Mouse (Mus musculus): Measurements from ENCODE around the gene Slc24a1. TPM values are rescaled to one million over a fixed set of nuclear protein-coding genes. Genes with fewer than 3 reads are reported as not detected.

Gene Slc24a1
- polyA plus RNA-seq, 1 experiment from 2014 or later = 0.05 TPM

GRCm38 (mm10) chr9:64956337-64956736, 4.9 kb upstream of the Slc24a1 start:
- no peaks in the 10 kb centered on the region for H3K9me3 ChIP-seq (replicated peaks)
- H3K4me1 ChIP-seq = peaks cover 3% of the 10 kb centered on the region
- peak overlapping the region; percentile 19; the same call in 1 of the 2 replicates for H3K4me2 ChIP-seq (replicated peaks)
- no peak overlapping the region for H3K4me3 ChIP-seq
- H3K27ac ChIP-seq = no peak overlapping the region
- no peak overlapping the region for H3K9ac ChIP-seq
- 29% methylated on average over 12 of the region's 12 CpGs for WGBS
- no peaks in the 10 kb centered on the region for H3K36me3 ChIP-seq
- H3K27me3 ChIP-seq = peaks cover 9% of the 10 kb centered on the region
- ATAC-seq (ENCODE audit: low FRiP score) = no peak

GRCm38 (mm10) chr9:64953190-64953589, 1.8 kb upstream of the Slc24a1 start:
- 86% methylated on average over 7 of the region's 7 CpGs for WGBS
- H3K4me2 ChIP-seq (replicated peaks) = no peak overlapping the region
- H3K27ac ChIP-seq = no peak overlapping the region
- H3K4me1 ChIP-seq = no peaks in the 10 kb centered on the region
- no peaks in the 10 kb centered on the region for H3K9me3 ChIP-seq (replicated peaks)
- no peak overlapping the region for H3K9ac ChIP-seq
- no peak overlapping the region for H3K4me3 ChIP-seq
- H3K36me3 ChIP-seq = no peaks in the 10 kb centered on the region
- peaks cover 17% of the 10 kb centered on the region for H3K27me3 ChIP-seq
- no peak for ATAC-seq (ENCODE audit: low FRiP score)

DNA sequence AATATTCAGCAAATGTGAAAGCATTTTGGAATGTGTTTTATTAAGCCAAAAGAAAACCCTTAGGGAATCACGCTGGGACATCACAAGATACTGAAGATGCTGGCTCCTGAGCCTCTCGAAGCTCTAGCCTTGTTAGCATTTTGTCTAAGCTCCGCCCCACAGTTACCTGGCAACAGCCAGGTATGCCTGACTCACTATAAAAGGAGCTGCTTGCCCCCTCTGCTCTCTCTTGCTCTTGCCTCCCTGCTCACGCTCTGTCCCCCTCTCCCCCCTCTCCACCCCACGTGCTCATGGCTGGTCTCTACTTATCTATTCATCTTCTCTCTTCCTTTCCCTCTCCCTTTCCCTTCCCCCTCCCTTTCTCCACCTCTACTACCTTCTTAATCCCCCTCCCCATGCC, 648 bp upstream of the Slc24a1 start:
- peaks cover 17% of the 10 kb centered on the region for H3K27me3 ChIP-seq
- H3K9ac ChIP-seq = no peak overlapping the region
- H3K36me3 ChIP-seq = no peaks in the 10 kb centered on the region
- WGBS = 16% methylated on average over 5 of the region's 5 CpGs
- ATAC-seq (ENCODE audit: low FRiP score) = no peak
- no peak overlapping the region for H3K4me2 ChIP-seq (replicated peaks)
- H3K4me3 ChIP-seq = no peak overlapping the region
- H3K4me1 ChIP-seq = no peaks in the 10 kb centered on the region
- no peaks in the 10 kb centered on the region for H3K9me3 ChIP-seq (replicated peaks)
- no peak overlapping the region for H3K27ac ChIP-seq

DNA sequence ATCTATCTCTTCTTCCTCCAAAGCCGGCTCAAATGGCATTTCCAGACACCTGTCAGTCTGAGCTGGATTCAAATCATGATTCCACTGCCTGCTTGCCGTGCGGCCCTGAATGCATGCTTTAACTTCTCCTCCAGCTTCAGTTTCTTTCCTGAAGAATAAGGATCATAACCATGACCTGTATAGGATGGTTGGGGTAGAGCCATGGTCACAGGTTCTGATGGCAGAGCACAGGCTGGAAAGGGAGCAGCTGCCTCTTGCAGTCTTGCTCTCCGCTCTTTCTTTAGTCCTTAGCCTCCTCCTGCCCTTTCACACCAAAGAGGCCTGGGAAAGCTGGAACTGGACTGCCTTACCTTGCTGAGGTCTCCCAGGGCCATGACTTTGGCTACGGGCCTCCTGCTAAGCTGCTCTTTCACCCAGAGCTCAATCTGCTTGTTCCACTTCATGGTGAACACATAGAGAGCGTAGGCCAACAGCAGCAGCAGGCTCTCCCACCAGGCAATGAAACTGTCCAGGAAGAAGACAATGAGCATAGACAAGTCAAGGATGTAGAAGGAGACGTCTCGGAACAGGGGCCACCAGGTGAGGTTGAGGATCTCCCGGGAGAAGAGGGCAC, 3.8 kb downstream of the Slc24a1 start:
- no peak overlapping the region for H3K27ac ChIP-seq
- WGBS = 89% methylated on average over 9 of the region's 9 CpGs
- H3K9me3 ChIP-seq (replicated peaks) = no peaks in the 10 kb centered on the region
- H3K4me1 ChIP-seq = no peaks in the 10 kb centered on the region
- no peak overlapping the region for H3K4me2 ChIP-seq (replicated peaks)
- no peak overlapping the region for H3K9ac ChIP-seq
- ATAC-seq (ENCODE audit: low FRiP score) = no peak
- no peak overlapping the region for H3K4me3 ChIP-seq
- H3K36me3 ChIP-seq = no peaks in the 10 kb centered on the region
- H3K27me3 ChIP-seq = peaks cover 17% of the 10 kb centered on the region

DNA sequence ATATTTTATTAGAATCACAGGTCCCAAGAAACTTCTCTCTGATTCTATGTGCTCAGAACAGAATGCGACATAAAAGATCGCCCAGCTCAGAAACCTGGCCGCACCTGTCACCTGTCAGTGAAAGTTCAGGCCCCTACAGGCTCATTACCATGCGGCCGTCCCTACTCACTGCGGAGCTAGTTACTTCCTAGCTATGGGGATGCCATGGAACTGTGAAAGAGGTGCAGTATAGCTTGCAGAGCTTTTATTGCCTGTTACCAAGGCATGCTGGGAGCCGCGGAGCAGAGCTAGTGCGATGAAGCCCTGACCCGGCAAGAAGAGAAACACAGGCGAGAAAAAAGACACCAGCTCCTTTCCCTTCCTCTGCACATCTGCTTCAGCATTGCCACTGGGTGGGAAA, 7.4 kb downstream of the Slc24a1 start:
- no peaks in the 10 kb centered on the region for H3K4me1 ChIP-seq
- H3K9me3 ChIP-seq (replicated peaks) = no peaks in the 10 kb centered on the region
- no peak overlapping the region for H3K4me2 ChIP-seq (replicated peaks)
- H3K36me3 ChIP-seq = no peaks in the 10 kb centered on the region
- WGBS = 21% methylated on average over 11 of the region's 11 CpGs
- H3K4me3 ChIP-seq = no peak overlapping the region
- H3K9ac ChIP-seq = no peak overlapping the region
- no peak for ATAC-seq (ENCODE audit: low FRiP score)
- H3K27me3 ChIP-seq = peaks cover 9% of the 10 kb centered on the region
- H3K27ac ChIP-seq = no peak overlapping the region

DNA sequence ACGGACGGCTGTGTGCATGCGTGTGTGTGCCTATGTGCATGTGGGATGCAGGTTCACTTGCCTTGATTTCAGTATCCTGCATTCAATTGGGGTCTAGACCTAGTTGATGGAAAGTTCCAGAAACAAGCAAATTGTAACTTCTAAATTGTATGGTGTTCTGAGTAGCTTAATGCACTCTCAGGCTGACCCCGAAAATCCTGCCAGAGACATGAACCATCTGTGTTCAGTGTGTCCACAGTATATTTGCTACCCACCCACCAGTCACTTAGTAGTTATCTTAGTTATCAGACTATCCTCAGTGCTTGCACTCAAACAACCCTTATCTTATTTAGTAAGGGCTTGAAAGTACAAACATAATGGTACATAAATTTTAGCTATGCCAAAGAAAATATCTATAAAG, 9.8 kb downstream of the Slc24a1 start:
- WGBS = 87% methylated on average over 4 of the region's 4 CpGs
- H3K27ac ChIP-seq = no peak overlapping the region
- H3K9ac ChIP-seq = no peak overlapping the region
- no peak overlapping the region for H3K4me3 ChIP-seq
- no peak overlapping the region for H3K4me2 ChIP-seq (replicated peaks)
- no peak for ATAC-seq (ENCODE audit: low FRiP score)
- peaks cover 9% of the 10 kb centered on the region for H3K27me3 ChIP-seq
- no peaks in the 10 kb centered on the region for H3K9me3 ChIP-seq (replicated peaks)
- no peaks in the 10 kb centered on the region for H3K36me3 ChIP-seq
- H3K4me1 ChIP-seq = no peaks in the 10 kb centered on the region

DNA sequence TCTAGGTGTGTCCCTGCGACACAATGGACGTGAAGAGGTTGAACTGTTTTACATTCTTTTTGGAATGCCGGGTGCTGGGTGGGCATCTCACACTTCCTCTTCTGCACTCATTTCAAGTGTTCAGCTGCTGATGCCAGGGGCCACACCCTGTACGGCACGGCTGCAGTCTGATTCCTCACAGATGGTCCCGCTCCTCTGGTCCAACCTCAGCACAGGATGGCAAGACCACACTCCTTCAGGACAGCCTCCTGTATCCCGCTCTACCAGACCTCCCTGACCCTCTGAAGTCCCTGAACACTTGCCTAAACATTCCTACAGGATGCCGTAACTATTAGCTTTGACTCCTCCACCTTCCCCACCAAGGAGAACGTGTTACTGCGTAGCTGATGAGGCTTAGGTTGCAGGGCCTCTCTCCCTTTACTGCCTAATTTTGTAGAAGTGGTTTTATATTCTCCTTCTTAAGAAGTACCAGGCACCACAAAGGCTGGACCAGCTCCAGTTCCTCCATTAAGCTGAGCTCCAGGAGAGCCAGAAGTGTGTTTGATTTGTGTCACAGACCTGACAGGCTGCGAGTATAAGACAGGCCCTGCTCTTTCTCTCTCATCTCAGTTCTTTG, 10.6 kb downstream of the Slc24a1 start:
- H3K36me3 ChIP-seq = no peaks in the 10 kb centered on the region
- H3K4me1 ChIP-seq = no peaks in the 10 kb centered on the region
- H3K9ac ChIP-seq = no peak overlapping the region
- no peak for ATAC-seq (ENCODE audit: low FRiP score)
- no peaks in the 10 kb centered on the region for H3K9me3 ChIP-seq (replicated peaks)
- 82% methylated on average over 11 of the region's 11 CpGs for WGBS
- H3K4me2 ChIP-seq (replicated peaks) = no peak overlapping the region
- H3K27ac ChIP-seq = no peak overlapping the region
- H3K27me3 ChIP-seq = peaks cover 9% of the 10 kb centered on the region
- no peak overlapping the region for H3K4me3 ChIP-seq

- Histone ChIP-seq H3K27me3 (peaks cover 9% of the 10 kb centered on the region), H3K9me3 (replicated peaks) (no peaks in the 10 kb centered on the region), H3K9ac (no peak overlapping the region), H3K27ac (no peak overlapping the region), H3K4me2 (replicated peaks) (no peak overlapping the region), H3K4me1 (no peaks in the 10 kb centered on the region), H3K36me3 (no peaks in the 10 kb centered on the region), H3K4me3 (no peak overlapping the region)
- 91% methylated on average over 2 of the region's 2 CpGs for WGBS
- ATAC-seq (ENCODE audit: low FRiP score) = no peak
Observed at GRCm38 (mm10) chr9:64939790-64940189, 11.6 kb downstream of the Slc24a1 start.

- Histone ChIP-seq H3K36me3 (no peaks in the 10 kb centered on the region), H3K4me1 (no peaks in the 10 kb centered on the region), H3K4me2 (replicated peaks) (no peak overlapping the region), H3K4me3 (no peak overlapping the region), H3K9ac (no peak overlapping the region), H3K9me3 (replicated peaks) (no peaks in the 10 kb centered on the region), H3K27ac (no peak overlapping the region), H3K27me3 (peaks cover 9% of the 10 kb centered on the region)
- 55% methylated on average over 4 of the region's 4 CpGs for whole genome bisulfite sequencing
- ATAC-seq (ENCODE audit: low FRiP score) = no peak
Observed at GRCm38 (mm10) chr9:64939281-64939680, 12.1 kb downstream of the Slc24a1 start.

- ATAC-seq (ENCODE audit: low FRiP score) = no peak
- no peak overlapping the region for H3K4me3 ChIP-seq
Observed at GRCm38 (mm10) chr9:64938535-64938934, 12.9 kb downstream of the Slc24a1 start.

GRCm38 (mm10) chr9:64937491-64937890, 13.9 kb downstream of the Slc24a1 start:
- no peaks in the 10 kb centered on the region for H3K4me1 ChIP-seq
- H3K27ac ChIP-seq = no peak overlapping the region
- H3K27me3 ChIP-seq = peaks cover 2% of the 10 kb centered on the region; the same call in 1 of the 2 replicates
- ATAC-seq (ENCODE audit: low FRiP score) = no peak
- no peak overlapping the region for H3K9ac ChIP-seq
- no peaks in the 10 kb centered on the region for H3K36me3 ChIP-seq
- 60% methylated on average over 5 of the region's 5 CpGs for WGBS
- H3K9me3 ChIP-seq (replicated peaks) = no peaks in the 10 kb centered on the region
- no peak overlapping the region for H3K4me3 ChIP-seq
- no peak overlapping the region for H3K4me2 ChIP-seq (replicated peaks)

More at GRCm38 (mm10) chr9:64938535-64938934, 12.9 kb downstream of the Slc24a1 start:
- H3K27ac ChIP-seq = no peak overlapping the region
- H3K4me2 ChIP-seq (replicated peaks) = no peak overlapping the region
- H3K4me1 ChIP-seq = no peaks in the 10 kb centered on the region
- H3K36me3 ChIP-seq = no peaks in the 10 kb centered on the region
- peaks cover 7% of the 10 kb centered on the region for H3K27me3 ChIP-seq
- WGBS = 80% methylated on average over 5 of the region's 5 CpGs
- H3K9me3 ChIP-seq (replicated peaks) = no peaks in the 10 kb centered on the region
- no peak overlapping the region for H3K9ac ChIP-seq

GRCm38 (mm10) chr9:64936508-64936907, 14.9 kb downstream of the Slc24a1 start:
- H3K9me3 ChIP-seq (replicated peaks) = no peaks in the 10 kb centered on the region
- H3K4me3 ChIP-seq = no peak overlapping the region
- H3K4me1 ChIP-seq = no peaks in the 10 kb centered on the region
- no peaks in the 10 kb centered on the region for H3K36me3 ChIP-seq
- 9% methylated on average over 6 of the region's 6 CpGs for WGBS
- H3K9ac ChIP-seq = no peak overlapping the region
- peaks cover 2% of the 10 kb centered on the region; the same call in 1 of the 2 replicates for H3K27me3 ChIP-seq
- no peak for ATAC-seq (ENCODE audit: low FRiP score)
- no peak overlapping the region for H3K4me2 ChIP-seq (replicated peaks)
- H3K27ac ChIP-seq = no peak overlapping the region
